Mouse (Mus musculus): ENCODE measurements around the gene Rusc1.

Rusc1 gene

DNA sequence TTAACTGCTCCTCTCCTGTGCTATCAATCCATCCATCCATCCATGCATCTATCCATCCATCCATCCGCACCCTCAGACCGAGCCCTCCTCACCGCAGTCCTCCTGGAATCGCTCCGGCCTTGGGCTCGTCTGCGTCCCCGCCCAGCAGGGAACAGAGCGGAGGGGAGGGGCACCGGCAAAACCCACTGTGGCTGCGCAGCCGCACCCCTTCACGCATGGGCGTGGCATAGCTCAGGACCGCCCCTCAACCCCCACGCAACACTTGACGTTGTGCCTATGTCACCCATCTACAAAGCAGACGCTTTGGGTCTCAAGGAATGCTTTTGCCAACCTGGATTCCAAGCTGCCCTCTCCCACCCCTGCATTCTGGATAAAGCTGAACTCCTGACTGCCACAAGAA is at the start of gene Rusc1:
TSS of gene Rusc1 (minus strand) at position 137 of the 400 bp plus-strand sequence.
- in situ Hi-C loops (cut with MboI; ENCODE audit: low sequenced_read_pairs), result no loop called here

DNA sequence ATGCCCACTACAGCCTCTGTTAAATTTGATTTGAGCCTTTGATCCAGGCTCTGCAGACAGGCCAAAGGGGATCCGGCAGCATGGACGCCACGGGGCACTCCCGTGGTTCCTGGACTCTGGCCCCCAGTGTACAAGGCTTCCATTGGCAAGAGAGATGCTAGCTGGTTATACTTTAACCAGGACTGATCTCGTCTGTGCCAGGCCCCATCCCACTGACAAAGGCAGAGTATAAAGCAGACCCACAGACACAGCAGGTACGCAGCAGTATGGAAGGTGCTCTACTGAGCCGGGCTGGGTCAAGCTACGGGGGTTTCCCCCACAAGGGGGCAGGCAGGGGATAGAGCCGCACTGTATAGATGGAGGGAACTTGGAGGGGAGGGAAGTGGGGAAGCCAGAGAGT is 43.3 kb upstream of the Rusc1 start:
- in situ Hi-C loops (cut with MboI; ENCODE audit: low sequenced_read_pairs), result no loop called here

DNA sequence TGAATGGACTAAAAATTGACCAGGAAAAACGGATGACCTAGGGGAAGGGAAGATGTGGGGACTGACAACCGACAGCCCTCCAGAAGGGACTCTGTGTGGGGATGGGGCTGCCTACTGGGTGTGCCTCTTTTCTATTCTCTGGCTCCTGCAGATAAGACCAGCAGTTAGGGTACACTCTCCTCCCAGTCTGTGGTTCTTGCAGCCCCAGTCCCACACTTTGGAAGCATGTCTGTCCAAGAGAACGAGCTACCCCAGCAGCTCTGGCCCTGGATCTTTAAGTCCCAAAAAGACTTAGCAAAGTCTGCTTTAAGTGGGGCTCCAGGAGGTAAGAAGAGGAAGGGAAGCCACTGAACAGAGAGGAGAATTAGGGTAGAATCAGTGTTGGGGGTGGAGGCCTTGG is 42.8 kb upstream of the Rusc1 start, which contains the start of gene Pklr:
TSS of gene Pklr (plus strand) at position 185 of the 400 bp plus-strand sequence.
- in situ Hi-C loops (cut with MboI; ENCODE audit: low sequenced_read_pairs), result no loop called here

DNA sequence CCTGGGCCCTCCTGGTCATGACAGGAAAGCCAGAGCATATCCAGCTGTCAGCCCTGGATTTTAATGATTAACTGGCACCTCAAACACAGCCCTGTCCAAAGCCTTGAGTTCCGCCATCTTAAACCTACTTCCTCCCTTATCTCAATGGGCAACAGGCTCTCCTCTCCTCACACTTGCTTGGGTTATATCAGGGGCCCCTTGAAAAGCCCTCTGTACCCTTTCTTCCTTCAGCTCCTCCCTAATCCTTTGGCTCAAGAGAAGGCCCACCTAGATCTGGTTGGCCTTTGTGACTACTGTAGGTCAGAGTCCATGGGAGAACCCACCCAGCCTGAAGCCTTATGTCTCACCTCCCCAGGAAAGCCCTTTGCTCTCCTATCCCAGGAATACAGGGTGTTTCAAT is 40.6 kb upstream of the Rusc1 start:
- in situ Hi-C loops (cut with MboI; ENCODE audit: low sequenced_read_pairs), result no loop called here

DNA sequence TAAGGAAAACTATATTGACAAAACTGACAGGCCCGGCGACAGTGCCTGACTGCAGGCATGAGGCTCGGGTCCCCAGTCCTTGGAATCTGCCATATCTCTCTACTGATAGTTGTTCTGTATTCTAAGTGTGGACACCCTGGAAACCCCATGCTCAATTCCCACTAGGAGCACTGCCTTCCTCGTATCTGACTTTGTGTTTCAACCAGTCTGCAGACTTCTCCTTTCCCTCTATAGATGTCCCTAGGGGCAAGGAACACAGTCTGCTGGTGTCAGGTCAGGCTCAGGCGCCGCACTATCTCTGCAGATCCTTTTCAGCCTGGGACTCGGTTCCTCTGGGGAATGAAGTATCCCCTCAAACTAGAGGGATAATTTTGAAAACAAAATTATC is 39.9 kb upstream of the Rusc1 start:
- in situ Hi-C loops (cut with MboI; ENCODE audit: low sequenced_read_pairs), result no loop called here

DNA sequence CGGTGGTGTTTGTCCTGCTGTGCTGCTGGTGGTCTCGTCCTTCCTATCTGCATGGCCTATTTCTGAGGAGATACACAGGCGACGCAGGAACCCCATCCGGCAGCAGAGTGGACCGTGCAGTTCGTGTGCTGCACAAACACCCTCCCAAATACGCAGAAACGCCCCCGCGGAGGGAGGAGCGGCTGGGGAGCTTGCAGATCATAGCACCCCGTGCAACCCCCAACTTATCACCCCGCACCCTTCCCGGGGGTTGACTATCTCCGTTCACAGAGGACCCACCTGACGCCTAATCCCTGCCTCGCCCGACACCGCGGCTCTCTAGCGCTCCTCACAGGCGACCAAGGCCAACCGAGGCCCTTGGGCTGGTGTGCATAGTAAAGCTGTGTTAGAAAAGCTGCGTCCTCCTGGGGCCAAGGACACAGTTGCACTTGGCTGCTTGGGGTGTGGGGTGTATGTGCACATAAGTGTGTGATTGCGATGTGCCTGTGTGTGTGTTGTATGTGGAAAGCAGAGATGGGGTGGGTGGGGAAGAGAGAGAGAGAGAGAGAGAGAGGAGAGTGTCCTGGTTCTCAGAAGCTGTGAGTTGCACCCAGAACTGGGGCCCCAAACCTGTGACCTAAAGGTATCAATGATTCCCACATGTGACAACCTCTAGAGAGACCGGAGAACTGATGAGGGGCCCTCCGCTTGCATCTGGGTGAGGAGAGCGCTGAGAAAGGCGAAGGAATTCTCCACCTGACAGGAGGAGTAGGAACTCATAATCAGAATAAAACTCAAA is 39.4 kb upstream of the Rusc1 start:
- in situ Hi-C loops (cut with MboI; ENCODE audit: low sequenced_read_pairs), result no loop called here

DNA sequence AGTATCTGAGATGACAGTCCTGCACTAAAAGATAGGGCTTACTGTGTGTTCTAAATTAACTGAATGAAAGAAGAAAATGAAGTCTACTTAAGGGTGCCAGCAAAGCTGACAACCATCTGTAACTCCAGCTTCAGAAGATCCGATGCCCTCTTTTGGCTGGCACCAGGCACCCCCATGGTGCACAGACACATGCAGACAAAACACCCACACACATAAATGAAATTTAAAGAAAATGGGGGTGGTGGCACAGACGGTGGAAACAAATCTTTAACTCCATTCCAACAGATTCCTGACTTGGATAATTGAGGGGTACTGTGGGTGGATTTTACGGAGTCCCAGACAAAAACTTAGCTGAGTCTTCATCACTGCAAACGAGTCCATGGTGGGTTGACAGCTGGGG is 38.7 kb upstream of the Rusc1 start:
- in situ Hi-C loops (cut with MboI; ENCODE audit: low sequenced_read_pairs), result no loop called here

DNA sequence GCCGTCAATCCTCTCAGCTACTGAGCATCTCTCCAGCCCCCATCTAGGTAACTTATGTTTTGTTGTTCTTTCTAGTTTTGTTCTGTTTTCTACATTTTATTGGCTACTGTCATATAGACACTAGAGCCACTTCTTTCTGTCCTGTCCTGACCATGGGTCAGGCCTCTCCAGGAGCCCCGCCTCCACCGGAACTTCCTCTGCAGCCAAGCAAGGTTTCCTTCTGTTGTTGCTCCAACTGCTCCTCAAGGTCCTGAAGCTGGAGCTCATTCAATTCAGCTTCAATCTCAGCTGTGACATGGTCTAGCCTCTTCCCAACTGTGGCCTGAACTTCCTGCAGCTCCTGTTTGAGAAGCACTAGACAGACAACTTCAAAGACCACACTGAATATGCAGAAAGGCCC is 36.8 kb upstream of the Rusc1 start:
- in situ Hi-C loops (cut with MboI; ENCODE audit: low sequenced_read_pairs), result no loop called here

DNA sequence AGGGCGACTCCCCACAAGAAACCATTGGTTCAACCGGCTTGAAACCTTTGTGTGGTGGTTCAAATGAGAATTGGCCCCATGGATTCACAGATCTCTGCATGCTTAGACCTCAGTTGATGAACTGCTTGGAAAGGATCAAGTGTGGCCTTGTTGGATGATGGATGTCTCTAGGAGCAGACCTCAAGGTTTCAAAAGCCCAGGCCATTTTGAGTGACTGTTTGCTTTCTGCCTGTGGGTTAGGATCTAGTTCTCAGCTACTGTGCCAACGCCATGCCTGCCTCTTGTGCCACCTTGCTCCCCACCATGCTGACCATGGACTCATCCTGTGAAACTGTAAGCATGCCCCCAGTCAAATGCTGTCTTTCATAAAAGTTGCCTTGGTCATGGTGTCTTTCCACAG is 32.9 kb upstream of the Rusc1 start:
- in situ Hi-C loops (cut with MboI; ENCODE audit: low sequenced_read_pairs), result no loop called here

DNA sequence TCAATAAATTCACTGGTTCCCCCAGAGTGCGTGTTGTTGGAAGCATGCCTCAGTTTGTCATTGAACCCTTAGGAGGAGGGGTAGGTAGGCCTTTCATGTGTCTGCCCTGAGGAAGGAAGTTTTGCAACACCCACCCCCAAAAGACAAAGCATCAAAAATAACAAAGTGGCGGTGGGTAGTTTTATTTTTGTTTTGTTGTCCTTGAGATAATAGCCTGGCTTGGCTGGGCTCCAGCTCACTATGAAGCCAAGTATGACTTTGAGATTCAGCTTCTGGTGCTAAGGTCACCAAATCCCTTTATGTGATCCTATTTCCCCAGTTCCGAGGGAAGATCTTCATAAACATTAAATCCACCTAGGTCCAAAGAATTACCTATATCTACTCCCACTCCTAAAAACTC is 31.1 kb upstream of the Rusc1 start:
- in situ Hi-C loops (cut with MboI; ENCODE audit: low sequenced_read_pairs), result no loop called here

DNA sequence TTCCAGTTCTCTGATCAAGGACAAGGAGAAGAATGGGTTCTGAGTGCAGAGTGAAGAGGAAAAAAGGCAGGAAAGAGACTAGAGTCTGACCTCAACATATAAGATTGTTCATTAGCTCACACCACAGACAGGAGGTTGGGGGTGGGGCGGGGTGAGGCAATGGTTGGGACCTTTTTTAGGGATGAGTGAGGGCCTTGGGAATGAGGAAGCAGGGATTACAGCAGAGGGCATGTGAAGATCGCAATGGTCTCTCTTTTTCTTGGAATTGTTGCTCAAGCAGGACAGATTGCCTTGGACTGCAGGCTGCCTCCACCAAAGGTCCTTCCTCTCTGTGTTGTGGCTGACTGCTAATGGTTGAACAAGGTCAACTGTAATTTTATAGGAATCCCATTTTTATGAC is 30.2 kb upstream of the Rusc1 start:
- in situ Hi-C loops (cut with MboI; ENCODE audit: low sequenced_read_pairs), result no loop called here

DNA sequence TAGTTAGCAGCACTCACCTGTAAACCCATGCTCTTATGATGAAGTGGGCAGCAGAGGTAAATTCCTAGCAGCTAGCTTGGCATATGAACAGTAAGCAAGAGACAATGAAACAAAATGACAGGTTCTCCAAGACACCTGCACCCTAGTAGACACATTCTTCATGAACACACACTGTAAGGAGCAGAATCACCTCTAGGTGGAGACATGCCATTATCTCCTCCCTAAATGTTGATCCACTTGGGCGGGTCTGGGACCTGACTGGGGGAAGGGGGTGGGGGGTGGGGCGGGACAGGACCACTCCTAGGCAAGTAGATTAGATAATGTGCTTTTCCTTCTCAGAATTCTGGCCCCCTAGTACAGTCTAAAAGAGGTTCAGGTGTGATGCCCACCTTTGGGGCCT is 22.4 kb upstream of the Rusc1 start:
- in situ Hi-C loops (cut with MboI; ENCODE audit: low sequenced_read_pairs), result no loop called here

DNA sequence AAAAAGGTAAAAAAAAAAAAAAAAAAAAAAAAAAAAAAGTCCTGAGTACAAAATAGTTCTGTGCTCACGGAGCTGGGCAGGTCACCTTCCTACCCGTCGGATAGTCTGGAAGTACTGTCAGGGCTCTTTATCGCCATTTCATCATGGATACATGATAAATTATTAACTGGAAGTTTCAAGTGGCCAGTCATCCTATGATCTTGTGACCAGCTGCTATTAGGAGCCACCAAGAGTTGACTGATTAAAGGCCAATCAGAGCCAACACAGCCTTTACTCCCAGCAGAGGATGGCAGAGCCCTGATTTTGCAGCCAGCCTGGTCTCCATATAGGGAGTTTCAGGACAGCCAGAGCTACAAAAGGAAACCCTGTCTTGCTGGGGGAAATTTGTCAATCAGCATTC is 19.9 kb upstream of the Rusc1 start:
- in situ Hi-C loops (cut with MboI; ENCODE audit: low sequenced_read_pairs), result no loop called here

DNA sequence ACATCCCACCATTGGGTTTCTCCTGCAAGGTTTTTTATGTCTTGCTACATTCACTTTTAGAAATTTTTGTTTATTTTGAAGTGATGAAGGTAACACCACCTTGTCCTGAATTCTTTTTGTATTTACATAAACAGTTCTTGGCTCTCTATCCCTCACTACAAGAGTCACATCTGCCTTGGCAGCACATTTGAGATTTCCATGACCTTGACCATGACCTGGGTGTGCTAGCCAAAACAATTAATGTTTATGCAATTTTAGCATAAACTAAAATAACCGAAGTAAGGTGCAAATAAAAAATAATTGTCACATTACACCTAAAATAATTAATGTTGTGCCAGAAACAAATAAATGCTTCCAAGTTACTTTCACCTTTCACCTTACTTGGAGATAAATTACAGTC is 15.0 kb upstream of the Rusc1 start:
- in situ Hi-C loops (cut with MboI; ENCODE audit: low sequenced_read_pairs), result no loop called here

DNA sequence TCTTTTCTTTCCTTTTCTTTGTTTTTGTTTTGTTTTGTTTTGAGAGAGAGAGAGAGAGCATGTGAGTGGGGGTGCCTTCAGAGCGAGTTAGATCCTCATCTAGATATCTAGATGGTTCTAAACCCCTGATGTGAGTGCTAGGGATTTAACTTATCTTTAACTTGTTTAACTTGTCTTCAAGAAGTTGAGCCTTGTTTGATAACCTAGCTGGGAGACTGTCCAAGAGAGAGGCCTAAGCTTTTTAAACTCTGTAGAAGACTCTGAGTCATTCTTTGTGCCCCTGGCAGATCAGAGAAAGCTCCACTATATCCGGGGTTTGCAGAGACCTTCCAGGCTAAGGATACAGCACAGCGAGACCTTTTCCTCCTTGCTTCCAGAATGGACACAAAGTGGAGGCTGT is 14.4 kb upstream of the Rusc1 start:
- in situ Hi-C loops (cut with MboI; ENCODE audit: low sequenced_read_pairs), result no loop called here

DNA sequence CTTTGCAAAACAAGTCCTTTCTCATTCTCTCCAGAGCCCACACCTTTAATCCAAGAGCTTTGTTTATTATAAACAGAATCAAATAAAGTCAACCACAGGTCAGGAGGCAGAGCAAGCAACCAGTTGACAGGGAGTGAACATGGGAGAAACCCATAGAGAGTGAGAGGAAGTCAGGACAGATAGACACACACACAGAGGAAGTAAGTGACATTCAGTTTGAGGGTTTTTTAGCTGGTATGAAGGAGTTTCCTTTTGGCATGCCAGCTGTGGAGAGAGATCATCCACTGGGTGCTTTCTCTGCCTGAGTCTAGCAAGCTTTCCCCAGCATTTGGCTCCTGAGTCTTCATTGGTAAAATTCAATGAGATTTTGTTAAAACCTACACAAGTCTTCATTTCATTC is 13.8 kb upstream of the Rusc1 start:
- in situ Hi-C loops (cut with MboI; ENCODE audit: low sequenced_read_pairs), result no loop called here

DNA sequence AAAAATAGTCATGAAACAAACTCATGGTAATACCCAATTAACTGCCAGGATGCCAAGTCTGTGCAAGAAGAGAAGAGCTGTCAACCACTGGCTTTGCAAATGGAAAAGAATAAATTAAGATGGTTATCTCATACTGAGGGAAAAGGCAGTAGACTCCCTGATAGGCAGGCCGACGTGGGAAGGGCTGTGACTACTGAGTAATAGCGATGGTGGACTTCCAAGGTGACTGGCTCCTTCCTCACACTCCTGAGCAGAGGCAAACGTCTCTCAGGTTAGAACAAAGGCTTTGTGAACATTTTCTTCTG is 10.1 kb upstream of the Rusc1 start:
- in situ Hi-C loops (cut with MboI; ENCODE audit: low sequenced_read_pairs), result no loop called here

DNA sequence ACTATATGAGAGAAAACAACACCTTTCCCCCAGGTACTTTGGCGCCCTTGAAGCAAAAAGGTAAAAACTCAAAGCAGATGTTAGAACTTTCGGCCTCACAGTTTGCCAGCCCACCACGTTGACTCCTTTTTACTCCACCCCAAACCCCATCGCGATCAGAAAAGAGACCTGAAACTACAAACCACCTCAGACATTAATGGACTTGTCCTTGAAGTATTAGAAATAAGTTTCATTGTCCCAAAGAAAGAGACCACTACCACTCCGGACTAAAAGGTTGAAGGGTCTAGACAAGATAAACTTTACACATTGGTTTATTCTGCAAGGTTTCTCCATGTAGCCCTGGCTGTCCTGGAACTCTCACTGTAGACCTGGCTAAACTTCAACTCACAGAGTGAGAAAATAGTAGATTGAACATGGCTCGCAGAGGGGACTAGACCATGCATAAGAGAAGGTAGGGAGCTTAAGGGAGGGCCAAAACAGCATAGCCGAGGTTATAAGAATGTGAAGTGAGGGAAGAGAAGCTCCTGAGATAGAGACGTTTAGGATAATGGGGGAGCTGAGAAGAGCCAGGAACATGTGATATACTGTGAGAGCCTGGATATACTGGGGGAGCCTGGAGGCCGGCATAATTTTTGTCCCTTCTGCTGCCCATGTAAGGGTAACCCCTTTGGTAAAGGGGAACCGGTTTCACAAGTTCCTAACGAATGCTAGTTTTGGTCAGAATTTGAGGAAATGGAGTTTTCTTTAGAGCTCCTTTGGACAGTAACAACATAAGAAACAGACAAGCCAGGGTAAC is 9.6 kb upstream of the Rusc1 start:
- in situ Hi-C loops (cut with MboI; ENCODE audit: low sequenced_read_pairs), result no loop called here

DNA sequence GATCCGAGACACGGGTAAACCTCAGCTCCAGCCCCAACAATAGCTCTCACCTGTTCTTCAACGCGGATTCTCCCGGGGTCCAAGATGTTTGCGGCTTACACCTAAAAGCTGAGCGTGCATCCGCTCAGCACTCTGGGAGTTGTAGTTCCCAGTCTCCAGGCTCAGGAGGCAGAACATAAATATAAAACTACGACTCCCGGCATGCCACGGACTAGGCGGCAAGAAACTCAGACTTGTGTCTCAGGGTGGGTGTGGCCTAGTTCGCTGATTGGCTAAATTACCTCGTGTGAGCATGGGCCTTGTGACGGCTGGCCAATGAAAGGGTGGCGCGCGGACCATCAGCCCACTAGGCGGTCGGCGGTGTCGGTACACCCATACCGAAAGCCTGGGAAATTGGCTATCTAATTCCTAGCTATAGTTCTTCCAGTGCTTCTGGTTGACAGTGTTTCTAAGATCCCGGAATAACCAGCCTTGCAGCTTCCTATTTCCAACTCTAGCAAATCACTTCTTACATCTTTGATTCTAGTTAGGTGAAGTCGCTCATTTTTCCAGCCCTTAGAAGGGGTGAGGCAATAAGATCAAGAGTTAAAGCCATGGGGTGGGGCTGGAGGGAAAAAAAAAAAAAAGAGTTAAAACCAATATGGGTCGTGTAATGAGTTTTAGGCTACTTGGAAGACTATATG is 8.8 kb upstream of the Rusc1 start, which contains the start of gene Fdps:
TSS of gene Fdps (minus strand) at position 148 of the 683 bp plus-strand sequence.
- in situ Hi-C loops (cut with MboI; ENCODE audit: low sequenced_read_pairs), result no loop called here

DNA sequence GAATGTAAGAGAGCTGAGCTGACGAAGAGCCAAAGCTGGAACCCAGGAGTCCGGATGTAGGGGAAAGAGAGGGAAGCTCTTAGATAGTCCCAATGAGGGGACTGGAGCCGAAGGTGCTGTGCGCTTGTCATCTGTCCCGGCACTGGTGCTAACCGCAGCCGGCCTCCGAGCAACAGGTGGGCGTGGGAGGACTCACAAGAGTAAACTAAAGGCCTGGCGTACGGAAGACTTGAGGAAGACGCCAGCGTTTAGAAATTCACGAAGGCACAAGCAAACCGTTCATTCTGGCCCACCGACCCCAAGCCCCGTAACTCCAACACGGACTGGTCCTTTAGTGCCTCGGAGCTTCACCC is 8.3 kb upstream of the Rusc1 start:
- in situ Hi-C loops (cut with MboI; ENCODE audit: low sequenced_read_pairs), result no loop called here

DNA sequence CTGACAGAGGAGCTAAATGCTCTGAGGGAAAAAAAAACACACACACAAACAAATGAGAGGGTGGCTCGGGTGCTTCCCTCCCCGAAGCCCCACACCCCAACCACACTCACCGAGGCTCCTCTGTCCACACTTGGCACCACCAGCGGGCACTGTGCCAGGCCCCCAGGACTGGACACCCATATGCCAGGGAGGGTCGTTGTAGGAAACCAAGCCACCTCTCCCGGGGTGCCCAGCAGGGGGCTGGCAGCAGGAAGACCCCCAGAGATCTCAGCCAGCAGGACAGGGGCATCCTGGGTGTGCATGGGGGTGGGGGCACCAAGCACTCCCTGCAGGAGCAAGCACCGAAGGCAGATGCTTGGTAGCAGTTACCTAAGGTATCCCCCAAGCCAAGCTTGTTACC is 7.7 kb upstream of the Rusc1 start, which contains the start of gene Gm43738:
TSS of gene Gm43738 (minus strand) at position 289 of the 400 bp plus-strand sequence.
- in situ Hi-C loops (cut with MboI; ENCODE audit: low sequenced_read_pairs), result no loop called here

DNA sequence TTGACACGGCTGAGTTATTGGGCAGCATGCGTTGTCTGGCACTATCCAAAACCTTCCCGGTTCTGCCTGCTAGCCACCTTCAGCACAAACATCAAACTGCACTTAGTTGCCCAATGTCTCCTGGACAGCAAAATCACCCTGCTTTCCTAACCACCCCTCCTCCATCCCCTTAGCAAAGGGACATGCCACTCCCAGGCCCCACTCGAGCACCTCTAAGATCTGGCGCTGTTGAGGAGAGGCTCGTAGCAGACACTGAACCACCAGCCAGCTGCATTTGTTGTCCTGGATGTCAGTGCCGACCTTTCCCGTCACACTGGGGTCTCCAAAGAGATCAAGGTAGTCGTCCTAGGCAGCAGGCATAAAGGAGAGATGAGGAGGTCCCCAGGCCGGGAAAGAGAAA is 910 bp upstream of the Rusc1 start:
- in situ Hi-C loops (cut with MboI; ENCODE audit: low sequenced_read_pairs), result no loop called here

Data from CH12F3 (cell line).